Mouse (Mus musculus): ENCODE results near the gene Sesn2. TPM values are rescaled to one million over a fixed set of nuclear protein-coding genes. Genes with fewer than 3 reads are reported as not detected.
"Not testable (repeated sequence)": the region's sequence is repeated elsewhere in the genome, so short reads cannot be mapped to it uniquely, and the experiment has no call there.

Gene Sesn2
- polyA plus RNA-seq, 1 experiment from 2014 or later: 6.4 TPM

GRCm38 (mm10) chr4:132491057-132491456, 19.2 kb downstream of the Sesn2 start:
- no peaks in the 10 kb centered on the region for H3K9me3 ChIP-seq (ENCODE audit: control insufficient read depth, low read length)
- DNase-seq (ENCODE audit: low spot score) (no peak), ATAC-seq (ENCODE audit: low read depth) (no peak)
- WGBS: 89% methylated on average over 8 of the region's 8 CpGs
- H3K4me3 ChIP-seq (ENCODE audit: low read depth, low read length): no peak overlapping the region
- no peak overlapping the region for H3K4me2 ChIP-seq (ENCODE audit: low read depth, low read length)
- H3K27me3 ChIP-seq (replicated peaks; ENCODE audit: control insufficient read depth, insufficient read depth, low read length): no peaks in the 10 kb centered on the region
- H3K36me3 ChIP-seq (ENCODE audit: control insufficient read depth, insufficient read depth, low read length): peaks cover 15% of the 10 kb centered on the region; the same call in 1 of the 2 replicates
- H3K4me1 ChIP-seq (ENCODE audit: control insufficient read depth, insufficient read depth, low read length): 0 out of 2 replicates have a peak, but pooled peaks cover 2% of the 10 kb centered on the region
- H3K9ac ChIP-seq (ENCODE audit: low read depth, low read length): no peak overlapping the region
- no peak overlapping the region for H3K27ac ChIP-seq (replicated peaks; ENCODE audit: low read depth, low read length)

GRCm38 (mm10) chr4:132490273-132491010, 19.9 kb downstream of the Sesn2 start:
- Histone ChIP-seq H3K27me3 (replicated peaks; ENCODE audit: control insufficient read depth, insufficient read depth, low read length) (no peaks in the 10 kb centered on the region), H3K9me3 (ENCODE audit: control insufficient read depth, low read length) (no peaks in the 10 kb centered on the region), H3K4me3 (ENCODE audit: low read depth, low read length) (no peak overlapping the region), H3K27ac (replicated peaks; ENCODE audit: low read depth, low read length) (no peak overlapping the region), H3K4me1 (ENCODE audit: control insufficient read depth, insufficient read depth, low read length) (0 out of 2 replicates have a peak, but pooled peaks cover 2% of the 10 kb centered on the region), H3K4me2 (ENCODE audit: low read depth, low read length) (no peak overlapping the region), H3K36me3 (ENCODE audit: control insufficient read depth, insufficient read depth, low read length) (peaks cover 11% of the 10 kb centered on the region; the same call in 1 of the 2 replicates), H3K9ac (ENCODE audit: low read depth, low read length) (no peak overlapping the region)
- 94% methylated on average over 15 of the region's 15 CpGs for WGBS
- no peak for DNase-seq (ENCODE audit: low spot score)
- ATAC-seq (ENCODE audit: low read depth): no peak

GRCm38 (mm10) chr4:132488976-132489375, 21.3 kb downstream of the Sesn2 start:
- no peaks in the 10 kb centered on the region for H3K27me3 ChIP-seq (replicated peaks; ENCODE audit: control insufficient read depth, insufficient read depth, low read length)
- H3K9ac ChIP-seq (ENCODE audit: low read depth, low read length): no peak overlapping the region
- no peaks in the 10 kb centered on the region for H3K9me3 ChIP-seq (ENCODE audit: control insufficient read depth, low read length)
- no peak for ATAC-seq (ENCODE audit: low read depth)
- no peak overlapping the region for H3K4me3 ChIP-seq (ENCODE audit: low read depth, low read length)
- H3K27ac ChIP-seq (replicated peaks; ENCODE audit: low read depth, low read length): no peak overlapping the region
- H3K4me1 ChIP-seq (ENCODE audit: control insufficient read depth, insufficient read depth, low read length): 0 out of 2 replicates have a peak, but pooled peaks cover 2% of the 10 kb centered on the region
- no peak overlapping the region for H3K4me2 ChIP-seq (ENCODE audit: low read depth, low read length)
- whole genome bisulfite sequencing: 76% methylated on average over 6 of the region's 6 CpGs
- peaks cover 5% of the 10 kb centered on the region; the same call in 1 of the 2 replicates for H3K36me3 ChIP-seq (ENCODE audit: control insufficient read depth, insufficient read depth, low read length)
- no peak for DNase-seq (ENCODE audit: low spot score)

- H3K9me3 ChIP-seq (ENCODE audit: control insufficient read depth, low read length): no peaks in the 10 kb centered on the region
- DNase-seq (ENCODE audit: low spot score) (no peak), ATAC-seq (ENCODE audit: low read depth) (no peak)
- H3K27ac ChIP-seq (replicated peaks; ENCODE audit: low read depth, low read length): 0 out of 2 replicates have a peak overlapping the region, but pooled peaks have one; percentile 28
- no peak overlapping the region for H3K9ac ChIP-seq (ENCODE audit: low read depth, low read length)
- peaks cover 5% of the 10 kb centered on the region; the same call in 1 of the 2 replicates for H3K36me3 ChIP-seq (ENCODE audit: control insufficient read depth, insufficient read depth, low read length)
- 0 out of 2 replicates have a peak, but pooled peaks cover 2% of the 10 kb centered on the region for H3K4me1 ChIP-seq (ENCODE audit: control insufficient read depth, insufficient read depth, low read length)
- WGBS: 55% methylated on average over 3 of the region's 3 CpGs
- H3K4me2 ChIP-seq (ENCODE audit: low read depth, low read length): no peak overlapping the region
- H3K27me3 ChIP-seq (replicated peaks; ENCODE audit: control insufficient read depth, insufficient read depth, low read length): no peaks in the 10 kb centered on the region
- no peak overlapping the region for H3K4me3 ChIP-seq (ENCODE audit: low read depth, low read length)
These were observed 21.8 kb downstream of the Sesn2 start for GRCm38 (mm10) chr4:132488521-132488920.

- Histone ChIP-seq H3K9ac (ENCODE audit: low read depth, low read length) (no peak overlapping the region), H3K9me3 (ENCODE audit: control insufficient read depth, low read length) (no peaks in the 10 kb centered on the region), H3K4me2 (ENCODE audit: low read depth, low read length) (no peak overlapping the region), H3K4me3 (ENCODE audit: low read depth, low read length) (no peak overlapping the region), H3K4me1 (ENCODE audit: control insufficient read depth, insufficient read depth, low read length) (0 out of 2 replicates have a peak, but pooled peaks cover 2% of the 10 kb centered on the region), H3K27ac (replicated peaks; ENCODE audit: low read depth, low read length) (no peak overlapping the region), H3K36me3 (ENCODE audit: control insufficient read depth, insufficient read depth, low read length) (no peaks in the 10 kb centered on the region), H3K27me3 (replicated peaks; ENCODE audit: control insufficient read depth, insufficient read depth, low read length) (no peaks in the 10 kb centered on the region)
- DNase-seq (ENCODE audit: low spot score) (no peak), ATAC-seq (ENCODE audit: low read depth) (no peak)
- 59% methylated on average over 5 of the region's 5 CpGs for WGBS
These were observed 25.5 kb downstream of the Sesn2 start for GRCm38 (mm10) chr4:132484820-132485219.

GRCm38 (mm10) chr4:132484231-132484630, 26.1 kb downstream of the Sesn2 start:
- WGBS: 66% methylated on average over 4 of the region's 4 CpGs
- Histone ChIP-seq H3K4me2 (ENCODE audit: low read depth, low read length) (no peak overlapping the region), H3K9me3 (ENCODE audit: control insufficient read depth, low read length) (no peaks in the 10 kb centered on the region), H3K4me1 (ENCODE audit: control insufficient read depth, insufficient read depth, low read length) (0 out of 2 replicates have a peak, but pooled peaks cover 2% of the 10 kb centered on the region), H3K27me3 (replicated peaks; ENCODE audit: control insufficient read depth, insufficient read depth, low read length) (no peaks in the 10 kb centered on the region), H3K9ac (ENCODE audit: low read depth, low read length) (no peak overlapping the region), H3K4me3 (ENCODE audit: low read depth, low read length) (no peak overlapping the region), H3K27ac (replicated peaks; ENCODE audit: low read depth, low read length) (no peak overlapping the region), H3K36me3 (ENCODE audit: control insufficient read depth, insufficient read depth, low read length) (no peaks in the 10 kb centered on the region)
- ATAC-seq (ENCODE audit: low read depth) (no peak), DNase-seq (ENCODE audit: low spot score) (no peak)

GRCm38 (mm10) chr4:132482956-132483608, 27.2 kb downstream of the Sesn2 start:
- ATAC-seq (ENCODE audit: low read depth) (no peak), DNase-seq (ENCODE audit: low spot score) (no peak)
- H3K9ac ChIP-seq (ENCODE audit: low read depth, low read length): no peak overlapping the region
- no peaks in the 10 kb centered on the region for H3K9me3 ChIP-seq (ENCODE audit: control insufficient read depth, low read length)
- H3K4me3 ChIP-seq (ENCODE audit: low read depth, low read length): no peak overlapping the region
- no peak overlapping the region for H3K4me2 ChIP-seq (ENCODE audit: low read depth, low read length)
- H3K27me3 ChIP-seq (replicated peaks; ENCODE audit: control insufficient read depth, insufficient read depth, low read length): no peaks in the 10 kb centered on the region
- no peaks in the 10 kb centered on the region for H3K4me1 ChIP-seq (ENCODE audit: control insufficient read depth, insufficient read depth, low read length)
- 72% methylated on average over 13 of the region's 13 CpGs for WGBS
- H3K27ac ChIP-seq (replicated peaks; ENCODE audit: low read depth, low read length): no peak overlapping the region
- H3K36me3 ChIP-seq (ENCODE audit: control insufficient read depth, insufficient read depth, low read length): no peaks in the 10 kb centered on the region

- not testable (repeated sequence) for H3K9me3 ChIP-seq (ENCODE audit: control insufficient read depth, low read length); ATAC-seq (ENCODE audit: low read depth); H3K9ac ChIP-seq (ENCODE audit: low read depth, low read length); DNase-seq (ENCODE audit: low spot score); H3K27me3 ChIP-seq (replicated peaks; ENCODE audit: control insufficient read depth, insufficient read depth, low read length); H3K27ac ChIP-seq (replicated peaks; ENCODE audit: low read depth, low read length); H3K36me3 ChIP-seq (ENCODE audit: control insufficient read depth, insufficient read depth, low read length); H3K4me3 ChIP-seq (ENCODE audit: low read depth, low read length); H3K4me1 ChIP-seq (ENCODE audit: control insufficient read depth, insufficient read depth, low read length); H3K4me2 ChIP-seq (ENCODE audit: low read depth, low read length)
- 62% methylated on average over 3 of the region's 3 CpGs for WGBS
These were observed 28.2 kb downstream of the Sesn2 start for GRCm38 (mm10) chr4:132482104-132482503.

Measured in embryonic facial prominence, embryonic 14.5 days (tissue).